Mouse (Mus musculus): ENCODE measurements around the gene Bmt2. TPM values are rescaled to one million over a fixed set of nuclear protein-coding genes. Genes with fewer than 3 reads are reported as not detected.

Gene Bmt2
- polyA plus RNA-seq (2014; fragmentation: Nextera tagmentation; extraction: Ambion mirVana) = 22.8 and 23.0 TPM in 2 replicates

- ATAC-seq (ENCODE audit: insufficient read depth) (peak; percentile 99), DNase-seq (peak; percentile 99)
- Histone ChIP-seq H3K9me3 (ENCODE audit: low read depth, low read length) (no peaks in the 10 kb centered on the region), H3K27ac (ENCODE audit: low read depth) (peak within 1 kb of the TSS; percentile 94), H3K4me1 (ENCODE audit: insufficient read depth) (no peaks in the 10 kb centered on the region), H3K9ac (peak within 1 kb of the TSS; percentile 92), H3K27me3 (ENCODE audit: insufficient read depth, low read length) (no peaks in the 10 kb centered on the region), H3K36me3 (ENCODE audit: insufficient read depth) (no peaks in the 10 kb centered on the region), H3K4me3 (ENCODE audit: low read depth, low read length) (peak within 1 kb of the TSS; percentile 86), H3K4me2 (peak within 1 kb of the TSS; percentile 82)
- TF ChIP-seq CTCF (IDR thresholded peaks at IDR 0.05; ENCODE audit: low read depth) = no peak
- WGBS = under 1% methylated on average over 35 of the region's 37 CpGs
Observed at GRCm38 (mm10) chr6:13677818-13678282, at the start of gene Bmt2. TSS of gene Bmt2 (minus strand) at chr6:13677966.

GRCm38 (mm10) chr6:13722166-13722565, 44.4 kb upstream of the Bmt2 start:
- DNase-seq (no peak), ATAC-seq (ENCODE audit: insufficient read depth) (no peak)
- no peak overlapping the region for H3K9ac ChIP-seq
- TF ChIP-seq CTCF (IDR thresholded peaks at IDR 0.05; ENCODE audit: low read depth) = no peak
- H3K36me3 ChIP-seq (ENCODE audit: insufficient read depth) = no peaks in the 10 kb centered on the region
- H3K27ac ChIP-seq (ENCODE audit: low read depth) = no peak overlapping the region
- H3K9me3 ChIP-seq (ENCODE audit: low read depth, low read length) = no peaks in the 10 kb centered on the region
- 89% methylated on average over 3 of the region's 3 CpGs for WGBS
- no peaks in the 10 kb centered on the region for H3K4me1 ChIP-seq (ENCODE audit: insufficient read depth)
- H3K27me3 ChIP-seq (ENCODE audit: insufficient read depth, low read length) = no peaks in the 10 kb centered on the region
- H3K4me2 ChIP-seq = no peak overlapping the region
- no peak overlapping the region for H3K4me3 ChIP-seq (ENCODE audit: low read depth, low read length)

- H3K27ac ChIP-seq (ENCODE audit: low read depth) = no peak overlapping the region
- H3K9ac ChIP-seq = no peak overlapping the region
- H3K9me3 ChIP-seq (ENCODE audit: low read depth, low read length) = no peaks in the 10 kb centered on the region
- H3K4me2 ChIP-seq = no peak overlapping the region
- H3K27me3 ChIP-seq (ENCODE audit: insufficient read depth, low read length) = no peaks in the 10 kb centered on the region
- H3K4me1 ChIP-seq (ENCODE audit: insufficient read depth) = no peaks in the 10 kb centered on the region
- no peak overlapping the region for H3K4me3 ChIP-seq (ENCODE audit: low read depth, low read length)
- no peaks in the 10 kb centered on the region for H3K36me3 ChIP-seq (ENCODE audit: insufficient read depth)
- WGBS = 83% methylated on average over 3 of the region's 3 CpGs
- DNase-seq (no peak), ATAC-seq (ENCODE audit: insufficient read depth) (no peak)
- TF ChIP-seq CTCF (IDR thresholded peaks at IDR 0.05; ENCODE audit: low read depth) = no peak
Observed at GRCm38 (mm10) chr6:13714867-13715266, 37.1 kb upstream of the Bmt2 start.

- ATAC-seq (ENCODE audit: insufficient read depth) = no peak
- Histone ChIP-seq H3K4me2 (no peak overlapping the region), H3K9me3 (ENCODE audit: low read depth, low read length) (no peaks in the 10 kb centered on the region), H3K4me1 (ENCODE audit: insufficient read depth) (no peaks in the 10 kb centered on the region), H3K36me3 (ENCODE audit: insufficient read depth) (no peaks in the 10 kb centered on the region), H3K27me3 (ENCODE audit: insufficient read depth, low read length) (no peaks in the 10 kb centered on the region), H3K4me3 (ENCODE audit: low read depth, low read length) (no peak overlapping the region), H3K9ac (no peak overlapping the region), H3K27ac (ENCODE audit: low read depth) (no peak overlapping the region)
- no peak for DNase-seq
- no peak for TF ChIP-seq CTCF (IDR thresholded peaks at IDR 0.05; ENCODE audit: low read depth)
- WGBS = 70% methylated on average over 4 of the region's 4 CpGs
Observed at GRCm38 (mm10) chr6:13696882-13697281, 19.1 kb upstream of the Bmt2 start.

- no peak overlapping the region for H3K9ac ChIP-seq
- 90% methylated on average over 2 of the region's 2 CpGs for WGBS
- H3K27ac ChIP-seq (ENCODE audit: low read depth) = no peak overlapping the region
- no peak for DNase-seq
- H3K4me2 ChIP-seq = no peak overlapping the region
- no peak for ATAC-seq (ENCODE audit: insufficient read depth)
- no peaks in the 10 kb centered on the region for H3K9me3 ChIP-seq (ENCODE audit: low read depth, low read length)
- H3K27me3 ChIP-seq (ENCODE audit: insufficient read depth, low read length) = no peaks in the 10 kb centered on the region
- no peak overlapping the region for H3K4me3 ChIP-seq (ENCODE audit: low read depth, low read length)
- no peak for TF ChIP-seq CTCF (IDR thresholded peaks at IDR 0.05; ENCODE audit: low read depth)
- no peaks in the 10 kb centered on the region for H3K36me3 ChIP-seq (ENCODE audit: insufficient read depth)
- H3K4me1 ChIP-seq (ENCODE audit: insufficient read depth) = no peaks in the 10 kb centered on the region
Observed at GRCm38 (mm10) chr6:13695103-13695845, 17.5 kb upstream of the Bmt2 start.

- H3K4me1 ChIP-seq (ENCODE audit: insufficient read depth) = no peaks in the 10 kb centered on the region
- H3K4me2 ChIP-seq = no peak overlapping the region
- ATAC-seq (ENCODE audit: insufficient read depth) (no peak), DNase-seq (no peak)
- H3K9ac ChIP-seq = no peak overlapping the region
- TF ChIP-seq CTCF (IDR thresholded peaks at IDR 0.05; ENCODE audit: low read depth) = no peak
- H3K36me3 ChIP-seq (ENCODE audit: insufficient read depth) = no peaks in the 10 kb centered on the region
- H3K9me3 ChIP-seq (ENCODE audit: low read depth, low read length) = no peaks in the 10 kb centered on the region
- no peak overlapping the region for H3K4me3 ChIP-seq (ENCODE audit: low read depth, low read length)
- WGBS = 74% methylated on average over 2 of the region's 2 CpGs
- no peak overlapping the region for H3K27ac ChIP-seq (ENCODE audit: low read depth)
- no peaks in the 10 kb centered on the region for H3K27me3 ChIP-seq (ENCODE audit: insufficient read depth, low read length)
Observed at GRCm38 (mm10) chr6:13691657-13692294, 14.0 kb upstream of the Bmt2 start.

- H3K4me1 ChIP-seq (ENCODE audit: insufficient read depth) = no peaks in the 10 kb centered on the region
- no peak overlapping the region for H3K9ac ChIP-seq
Observed at GRCm38 (mm10) chr6:13690398-13690797, 12.6 kb upstream of the Bmt2 start.

More at GRCm38 (mm10) chr6:13690398-13690797, 12.6 kb upstream of the Bmt2 start:
- ATAC-seq (ENCODE audit: insufficient read depth) (no peak), DNase-seq (no peak)
- H3K4me3 ChIP-seq (ENCODE audit: low read depth, low read length) = no peak overlapping the region
- H3K9me3 ChIP-seq (ENCODE audit: low read depth, low read length) = no peaks in the 10 kb centered on the region
- H3K27me3 ChIP-seq (ENCODE audit: insufficient read depth, low read length) = no peaks in the 10 kb centered on the region
- no peak overlapping the region for H3K4me2 ChIP-seq
- H3K36me3 ChIP-seq (ENCODE audit: insufficient read depth) = no peaks in the 10 kb centered on the region
- no peak for TF ChIP-seq CTCF (IDR thresholded peaks at IDR 0.05; ENCODE audit: low read depth)
- H3K27ac ChIP-seq (ENCODE audit: low read depth) = no peak overlapping the region

Data from lung, embryonic 14.5 days (tissue).